Mouse (Mus musculus): ENCODE measurements around the gene Mpp4. TPM values are rescaled to one million over a fixed set of nuclear protein-coding genes. Genes with fewer than 3 reads are reported as not detected.

Mpp4 gene
- polyA plus RNA-seq, 1 experiment: 0.26 TPM

DNA sequence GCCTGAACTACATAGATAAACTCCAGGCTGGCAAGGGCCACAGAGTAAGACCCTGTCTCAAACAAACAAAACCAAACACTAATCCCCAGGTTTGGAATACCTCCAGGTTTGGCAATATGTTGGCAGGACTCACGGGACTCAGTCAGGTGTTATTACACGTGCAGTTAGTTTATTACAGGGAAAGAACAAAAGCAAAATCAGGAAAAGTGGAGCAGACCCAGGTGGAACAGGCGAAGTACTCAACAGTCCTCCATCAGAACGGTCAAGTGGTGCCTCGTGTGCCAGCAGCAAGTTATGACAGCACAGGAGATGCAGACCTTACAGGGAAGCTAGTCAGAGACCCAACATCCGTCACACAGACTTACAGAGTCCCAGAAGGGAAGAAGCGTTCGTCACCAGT lies 52.7 kb downstream of the Mpp4 start:
- TF ChIP-seq TCF3 (IDR thresholded peaks at IDR 0.05; ENCODE audit: insufficient read length, low read depth) (no peak), CEBPB (IDR thresholded peaks at IDR 0.05; ENCODE audit: insufficient read depth, poor library complexity, severe bottlenecking) (no peak), POLR2A (IDR thresholded peaks at IDR 0.05; ENCODE audit: insufficient read length, low read depth) (no peak), MYOD1 (IDR thresholded peaks at IDR 0.05; ENCODE audit: control insufficient read depth in 1 of 3, insufficient read length in 2 of 3, low read depth in 2 of 3) (no peak), E2F4 (IDR thresholded peaks at IDR 0.05; ENCODE audit: insufficient read depth) (no peak), USF1 (IDR thresholded peaks at IDR 0.05; ENCODE audit: low read depth) (no peak), MYOG (IDR thresholded peaks at IDR 0.05; ENCODE audit: control insufficient read depth in 1 of 3, insufficient read depth in 1 of 3, insufficient read length in 2 of 3, low read depth in 2 of 3) (no peak), TCF12 (IDR thresholded peaks at IDR 0.05; ENCODE audit: insufficient read depth, poor library complexity, severe bottlenecking) (no peak), SRF (IDR thresholded peaks at IDR 0.05; ENCODE audit: control insufficient read depth, insufficient read length, low read depth) (no peak), MAX (IDR thresholded peaks at IDR 0.05; ENCODE audit: low read depth) (no peak), POLR2AphosphoS2 (IDR thresholded peaks at IDR 0.05; ENCODE audit: insufficient read length, low read depth) (no peak), REST (IDR thresholded peaks at IDR 0.05; ENCODE audit: insufficient read depth, insufficient read length) (no peak)
- H3K36me3 ChIP-seq (ENCODE audit: control insufficient read depth, insufficient read depth): peaks cover 16% of the 10 kb centered on the region

DNA sequence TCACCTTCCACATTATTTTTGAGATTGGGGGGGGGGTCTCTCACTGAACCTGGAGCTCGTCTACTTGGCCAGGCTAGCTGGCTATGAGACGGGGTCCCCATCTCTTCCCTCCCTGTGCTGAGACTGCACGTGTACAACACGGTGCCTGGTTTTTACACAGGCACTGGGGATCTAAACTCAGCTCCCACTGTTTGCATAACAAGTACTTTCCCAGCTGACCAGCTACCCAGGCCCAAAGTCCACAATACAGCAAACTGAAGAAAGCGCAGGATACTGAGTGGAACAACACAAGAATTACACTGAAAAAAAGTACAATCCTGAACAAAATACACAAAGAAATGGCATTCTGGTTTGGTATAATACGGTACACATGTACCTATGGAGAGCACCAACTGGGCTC lies 61.1 kb downstream of the Mpp4 start:
- H3K27me3 ChIP-seq (ENCODE audit: control insufficient read depth, insufficient read depth, insufficient read length): no peaks in the 10 kb centered on the region
- H3K4me2 ChIP-seq (ENCODE audit: low read depth): no peak overlapping the region
- H3ac ChIP-seq (ENCODE audit: control insufficient read depth, insufficient read length): no peak overlapping the region
- H3K36me3 ChIP-seq (ENCODE audit: control insufficient read depth, insufficient read depth): peaks cover 10% of the 10 kb centered on the region
- H3K4me3 ChIP-seq: no peak overlapping the region
- TF ChIP-seq USF1 (IDR thresholded peaks at IDR 0.05; ENCODE audit: low read depth): no peak
- TF ChIP-seq E2F4 (IDR thresholded peaks at IDR 0.05; ENCODE audit: insufficient read depth): no peak
- TF ChIP-seq MYOG (IDR thresholded peaks at IDR 0.05; ENCODE audit: control insufficient read depth in 1 of 3, insufficient read depth in 1 of 3, insufficient read length in 2 of 3, low read depth in 2 of 3): no peak
- no peak for TF ChIP-seq MYOD1 (IDR thresholded peaks at IDR 0.05; ENCODE audit: control insufficient read depth in 1 of 3, insufficient read length in 2 of 3, low read depth in 2 of 3)
- no peak for TF ChIP-seq MAX (IDR thresholded peaks at IDR 0.05; ENCODE audit: low read depth)
- no peak for TF ChIP-seq TCF12 (IDR thresholded peaks at IDR 0.05; ENCODE audit: insufficient read depth, poor library complexity, severe bottlenecking)
- no peak for TF ChIP-seq POLR2AphosphoS2 (IDR thresholded peaks at IDR 0.05; ENCODE audit: insufficient read length, low read depth)
- TF ChIP-seq SRF (IDR thresholded peaks at IDR 0.05; ENCODE audit: control insufficient read depth, insufficient read length, low read depth): no peak
- no peak for TF ChIP-seq REST (IDR thresholded peaks at IDR 0.05; ENCODE audit: insufficient read depth, insufficient read length)
- TF ChIP-seq CEBPB (IDR thresholded peaks at IDR 0.05; ENCODE audit: insufficient read depth, poor library complexity, severe bottlenecking): no peak
- no peak for TF ChIP-seq TCF3 (IDR thresholded peaks at IDR 0.05; ENCODE audit: insufficient read length, low read depth)
- TF ChIP-seq POLR2A (IDR thresholded peaks at IDR 0.05; ENCODE audit: insufficient read length, low read depth): no peak
- no peaks in the 10 kb centered on the region for H3K79me2 ChIP-seq (ENCODE audit: control insufficient read depth, insufficient read depth)

More for the DNA sequence above, 52.7 kb downstream of the Mpp4 start:
- H3K4me3 ChIP-seq: no peak overlapping the region
- H3K27me3 ChIP-seq (ENCODE audit: control insufficient read depth, insufficient read depth, insufficient read length): no peaks in the 10 kb centered on the region
- H3K4me2 ChIP-seq (ENCODE audit: low read depth): no peak overlapping the region
- no peaks in the 10 kb centered on the region for H3K79me2 ChIP-seq (ENCODE audit: control insufficient read depth, insufficient read depth)
- no peak overlapping the region for H3ac ChIP-seq (ENCODE audit: control insufficient read depth, insufficient read length)

GRCm38 (mm10) chr1:59101020-59101419 lies 62.2 kb downstream of the Mpp4 start:
- no peaks in the 10 kb centered on the region for H3K27me3 ChIP-seq (ENCODE audit: control insufficient read depth, insufficient read depth, insufficient read length)
- H3K4me3 ChIP-seq: no peak overlapping the region
- H3K4me2 ChIP-seq (ENCODE audit: low read depth): no peak overlapping the region
- no peak for TF ChIP-seq USF1 (IDR thresholded peaks at IDR 0.05; ENCODE audit: low read depth)
- no peak for TF ChIP-seq CEBPB (IDR thresholded peaks at IDR 0.05; ENCODE audit: insufficient read depth, poor library complexity, severe bottlenecking)
- no peak for TF ChIP-seq REST (IDR thresholded peaks at IDR 0.05; ENCODE audit: insufficient read depth, insufficient read length)
- no peak for TF ChIP-seq E2F4 (IDR thresholded peaks at IDR 0.05; ENCODE audit: insufficient read depth)
- TF ChIP-seq POLR2AphosphoS2 (IDR thresholded peaks at IDR 0.05; ENCODE audit: insufficient read length, low read depth): no peak
- TF ChIP-seq MYOD1 (IDR thresholded peaks at IDR 0.05; ENCODE audit: control insufficient read depth in 1 of 3, insufficient read length in 2 of 3, low read depth in 2 of 3): no peak
- no peak for TF ChIP-seq MAX (IDR thresholded peaks at IDR 0.05; ENCODE audit: low read depth)
- TF ChIP-seq MYOG (IDR thresholded peaks at IDR 0.05; ENCODE audit: control insufficient read depth in 1 of 3, insufficient read depth in 1 of 3, insufficient read length in 2 of 3, low read depth in 2 of 3): no peak
- no peak for TF ChIP-seq TCF3 (IDR thresholded peaks at IDR 0.05; ENCODE audit: insufficient read length, low read depth)
- no peak for TF ChIP-seq POLR2A (IDR thresholded peaks at IDR 0.05; ENCODE audit: insufficient read length, low read depth)
- TF ChIP-seq TCF12 (IDR thresholded peaks at IDR 0.05; ENCODE audit: insufficient read depth, poor library complexity, severe bottlenecking): no peak
- TF ChIP-seq SRF (IDR thresholded peaks at IDR 0.05; ENCODE audit: control insufficient read depth, insufficient read length, low read depth): no peak
- H3K36me3 ChIP-seq (ENCODE audit: control insufficient read depth, insufficient read depth): peaks cover 3% of the 10 kb centered on the region
- H3ac ChIP-seq (ENCODE audit: control insufficient read depth, insufficient read length): no peak overlapping the region
- H3K79me2 ChIP-seq (ENCODE audit: control insufficient read depth, insufficient read depth): no peaks in the 10 kb centered on the region

GRCm38 (mm10) chr1:59094705-59095104 lies 68.5 kb downstream of the Mpp4 start, which contains the start of gene C2cd6:
Gene C2cd6, minus strand, starts transcription at chr1:59094900.
- no peak within 1 kb of the TSS for H3ac ChIP-seq (ENCODE audit: control insufficient read depth, insufficient read length)
- no peaks in the 10 kb centered on the region for H3K79me2 ChIP-seq (ENCODE audit: control insufficient read depth, insufficient read depth)
- H3K36me3 ChIP-seq (ENCODE audit: control insufficient read depth, insufficient read depth): no peaks in the 10 kb centered on the region
- TF ChIP-seq REST (IDR thresholded peaks at IDR 0.05; ENCODE audit: insufficient read depth, insufficient read length) (no peak), TCF12 (IDR thresholded peaks at IDR 0.05; ENCODE audit: insufficient read depth, poor library complexity, severe bottlenecking) (no peak), USF1 (IDR thresholded peaks at IDR 0.05; ENCODE audit: low read depth) (no peak), MYOD1 (IDR thresholded peaks at IDR 0.05; ENCODE audit: control insufficient read depth in 1 of 3, insufficient read length in 2 of 3, low read depth in 2 of 3) (no peak), TCF3 (IDR thresholded peaks at IDR 0.05; ENCODE audit: insufficient read length, low read depth) (no peak), CEBPB (IDR thresholded peaks at IDR 0.05; ENCODE audit: insufficient read depth, poor library complexity, severe bottlenecking) (no peak), MYOG (IDR thresholded peaks at IDR 0.05; ENCODE audit: control insufficient read depth in 1 of 3, insufficient read depth in 1 of 3, insufficient read length in 2 of 3, low read depth in 2 of 3) (no peak), SRF (IDR thresholded peaks at IDR 0.05; ENCODE audit: control insufficient read depth, insufficient read length, low read depth) (no peak), E2F4 (IDR thresholded peaks at IDR 0.05; ENCODE audit: insufficient read depth) (no peak), POLR2AphosphoS2 (IDR thresholded peaks at IDR 0.05; ENCODE audit: insufficient read length, low read depth) (no peak), POLR2A (IDR thresholded peaks at IDR 0.05; ENCODE audit: insufficient read length, low read depth) (no peak), MAX (IDR thresholded peaks at IDR 0.05; ENCODE audit: low read depth) (no peak)
- no peak within 1 kb of the TSS for H3K4me3 ChIP-seq
- no peak within 1 kb of the TSS for H3K4me2 ChIP-seq (ENCODE audit: low read depth)
- no peaks in the 10 kb centered on the region for H3K27me3 ChIP-seq (ENCODE audit: control insufficient read depth, insufficient read depth, insufficient read length)

Other genes starting within 250 kb of the Mpp4 start
- gene Trak2, start 190.0 kb downstream of the Mpp4 start, polyA plus RNA-seq (2012; fragmentation: generic; extraction: Trizol): 13.7 TPM
- gene Stradb, start 189.9 kb downstream of the Mpp4 start, polyA plus RNA-seq (2012; fragmentation: generic; extraction: Trizol): 17.0 TPM
- gene C2cd6, start 68.5 kb downstream of the Mpp4 start, polyA plus RNA-seq (2012; fragmentation: generic; extraction: Trizol): not detected
- 13.7 TPM for gene Tmem237, start 43.0 kb downstream of the Mpp4 start, polyA plus RNA-seq (2012; fragmentation: generic; extraction: Trizol)
- gene Als2, start 73.8 kb upstream of the Mpp4 start, polyA plus RNA-seq (2012; fragmentation: generic; extraction: Trizol): 7.8 TPM
- 0.44 TPM for gene Cdk15, start 93.5 kb upstream of the Mpp4 start, polyA plus RNA-seq (2012; fragmentation: generic; extraction: Trizol)